Mouse (Mus musculus): ENCODE data around the gene Zfp423.

- TF ChIP-seq CTCF (IDR thresholded peaks at IDR 0.05; ENCODE audit: borderline replicate concordance, control insufficient read depth, extremely low read depth, insufficient read depth, low read length, poor library complexity) (no peak), POLR2A (IDR thresholded peaks at IDR 0.05; ENCODE audit: control insufficient read depth, extremely low read depth, insufficient read depth, low read length, poor library complexity) (no peak)
Observed at GRCm38 (mm10) chr8:87933752-87934151, 25.6 kb downstream of the Zfp423 start.
